ENCODE assay signal across 8 mouse cellular contexts in the genomic region with DNA sequence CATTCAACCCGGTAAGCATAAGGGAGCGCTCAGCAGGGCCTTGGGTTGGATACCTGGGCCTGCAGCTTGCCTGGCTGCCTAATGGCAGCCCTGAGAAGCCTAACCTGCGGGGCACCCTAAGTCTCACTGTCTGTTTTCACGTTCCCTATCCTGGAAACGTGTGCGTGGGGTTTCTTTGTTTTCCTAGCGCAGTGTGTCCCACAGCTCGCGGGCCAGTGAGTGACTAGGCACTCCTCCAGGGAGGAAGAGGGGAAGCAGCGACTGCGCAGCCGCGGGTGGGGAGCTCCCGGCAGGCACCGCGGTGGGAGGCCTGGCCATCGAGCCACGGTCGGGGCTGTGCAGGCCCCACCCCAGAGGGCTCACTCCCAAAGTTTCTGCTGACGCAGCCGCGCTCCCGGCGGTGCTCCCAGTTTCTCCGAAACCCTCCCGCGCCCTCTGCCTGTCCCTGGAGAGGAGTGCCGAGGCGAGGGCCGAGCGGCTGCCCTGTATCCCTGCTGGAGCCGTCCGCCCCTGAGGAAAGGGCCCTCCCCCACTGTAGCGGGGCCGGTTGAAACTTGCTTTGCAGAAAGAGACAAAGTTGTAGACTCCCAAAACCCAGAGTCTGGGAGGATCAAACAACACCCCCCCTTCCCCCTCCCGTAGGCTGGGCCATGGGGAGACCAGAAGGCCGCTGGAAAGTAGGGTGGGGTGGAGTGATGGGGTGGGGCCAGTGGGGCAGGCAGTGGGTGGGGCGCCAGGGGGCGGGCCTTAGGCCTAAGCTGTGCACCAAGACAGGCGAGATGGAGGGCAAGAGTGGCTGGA.
A peak's percentile ranks its signal among the peaks of the same experiment; 100 is the strongest.
DNase-seq lines count a peak whose midpoint lies in the region; ATAC-seq and TF ChIP-seq lines count a peak whose summit lies in the region.

No protein-coding gene starts in this region.

- ATAC-seq in forebrain, embryonic 11.5 days (replicated peaks; ENCODE audit: low FRiP score), result peak; percentile 97
- ATAC-seq in heart, postnatal 0 days (ENCODE audit: insufficient read depth, low read depth), result peak; percentile 97
- ATAC-seq in liver, embryonic 16.5 days (ENCODE audit: low read depth), result peak; percentile 95
- peak; percentile 95 for ATAC-seq in neural tube, embryonic 13.5 days (ENCODE audit: low read depth)

- H3K9ac ChIP-seq in forebrain, embryonic 11.5 days (ENCODE audit: low read length), result peak overlapping the region; percentile 78
- H3K9ac ChIP-seq in heart, postnatal 0 days (replicated peaks; ENCODE audit: low read depth, low read length), result peak overlapping the region; percentile 67
- peak overlapping the region; percentile 96 for H3K9ac ChIP-seq in liver, embryonic 16.5 days (ENCODE audit: low read depth, low read length)
- peak overlapping the region; percentile 75 for H3K9ac ChIP-seq in neural tube, embryonic 13.5 days

- no peaks in the 10 kb centered on the region for H3K4me1 ChIP-seq in forebrain, embryonic 11.5 days (replicated peaks; ENCODE audit: control insufficient read depth, insufficient read depth, low read length)
- peaks cover 11% of the 10 kb centered on the region for H3K4me1 ChIP-seq in heart, postnatal 0 days (ENCODE audit: control insufficient read depth, insufficient read depth)
- peaks cover 22% of the 10 kb centered on the region for H3K4me1 ChIP-seq in liver, embryonic 16.5 days (ENCODE audit: control insufficient read depth, low read depth, low read length)
- peaks cover 55% of the 10 kb centered on the region for H3K4me1 ChIP-seq in neural tube, embryonic 13.5 days (replicated peaks)
- H3K4me1 ChIP-seq in testis, adult 2 months (ENCODE audit: control insufficient read depth, insufficient read depth, low read length), result no peaks in the 10 kb centered on the region

- H3K27me3 ChIP-seq in forebrain, embryonic 11.5 days (ENCODE audit: control insufficient read depth, insufficient read depth, low read length), result no peaks in the 10 kb centered on the region
- H3K27me3 ChIP-seq in heart, postnatal 0 days (ENCODE audit: control insufficient read depth, insufficient read depth, low read length), result no peaks in the 10 kb centered on the region
- H3K27me3 ChIP-seq in liver, embryonic 16.5 days (ENCODE audit: control insufficient read depth, insufficient read depth, low read depth, low read length), result no peaks in the 10 kb centered on the region
- H3K27me3 ChIP-seq in neural tube, embryonic 13.5 days, result no peaks in the 10 kb centered on the region
- no peaks in the 10 kb centered on the region for H3K27me3 ChIP-seq in testis, adult 2 months (ENCODE audit: control insufficient read depth, insufficient read depth, low read length)

- WGBS in forebrain, embryonic 11.5 days, result 2% methylated on average over 40 of the region's 40 CpGs
- WGBS in heart, postnatal 0 days, result 2% methylated on average over 38 of the region's 40 CpGs
- WGBS in liver, embryonic 16.5 days (ENCODE audit: insufficient replicate concordance), result 2% methylated on average over 39 of the region's 40 CpGs
- 2% methylated on average over 40 of the region's 40 CpGs for WGBS in neural tube, embryonic 13.5 days

- H3K27ac ChIP-seq in forebrain, embryonic 11.5 days (ENCODE audit: low read depth, low read length), result peak overlapping the region; percentile 97
- H3K27ac ChIP-seq in heart, postnatal 0 days (ENCODE audit: low read depth), result peak overlapping the region; percentile 96
- H3K27ac ChIP-seq in liver, embryonic 16.5 days (ENCODE audit: low read length), result peak overlapping the region; percentile 100
- peak overlapping the region; percentile 96 for H3K27ac ChIP-seq in neural tube, embryonic 13.5 days (replicated peaks)
- peak overlapping the region; percentile 90 for H3K27ac ChIP-seq in testis, adult 2 months (ENCODE audit: control insufficient read depth, insufficient read depth, low read depth, low read length)

- DNase-seq in CD8-positive naive resting alpha-beta T cell, adult 2 months (ENCODE audit: low read depth in 2 of 2, low spot score in 2 of 2), result peak; percentile 63 to 74
- DNase-seq in c-Kit-positive CD71-negative TER-119-negative erythroid progenitor cells, embryonic 14.5 days (ENCODE audit: low read depth), result peak; percentile 67
- peak; percentile 95 for DNase-seq in forebrain, embryonic 11.5 days (ENCODE audit: low spot score)
- peak; percentile 98 for DNase-seq in heart, postnatal 0 days (ENCODE audit: low spot score)
- DNase-seq in kidney, postnatal 4 days, result peak; percentile 95 to 97

- H3K9me3 ChIP-seq in forebrain, embryonic 11.5 days (ENCODE audit: control insufficient read depth, low read length), result no peaks in the 10 kb centered on the region
- H3K9me3 ChIP-seq in heart, postnatal 0 days (replicated peaks; ENCODE audit: control insufficient read depth, low read length), result no peaks in the 10 kb centered on the region
- H3K9me3 ChIP-seq in liver, embryonic 16.5 days (replicated peaks; ENCODE audit: control insufficient read depth, low read length), result no peaks in the 10 kb centered on the region
- H3K9me3 ChIP-seq in neural tube, embryonic 13.5 days, result no peaks in the 10 kb centered on the region

- TF ChIP-seq EP300 in heart, postnatal 0 days (IDR thresholded peaks at IDR 0.05; ENCODE audit: low read depth), result peak; percentile 23; the same call in 1 of the 2 replicates

- TF ChIP-seq POLR2A in testis, adult 2 months (IDR thresholded peaks at IDR 0.05; ENCODE audit: control insufficient read depth, low read depth, low read length), result peak; percentile 98

- no peaks in the 10 kb centered on the region for H3K36me3 ChIP-seq in forebrain, embryonic 11.5 days (ENCODE audit: control insufficient read depth, insufficient read depth, low read length)
- no peaks in the 10 kb centered on the region for H3K36me3 ChIP-seq in heart, postnatal 0 days (replicated peaks; ENCODE audit: control insufficient read depth, insufficient read depth, low read length)
- no peaks in the 10 kb centered on the region for H3K36me3 ChIP-seq in liver, embryonic 16.5 days (ENCODE audit: control insufficient read depth, insufficient read depth)
- no peaks in the 10 kb centered on the region for H3K36me3 ChIP-seq in neural tube, embryonic 13.5 days
- no peaks in the 10 kb centered on the region for H3K36me3 ChIP-seq in testis, adult 2 months (ENCODE audit: control insufficient read depth, insufficient read depth, low read length)

- peak; percentile 62 for TF ChIP-seq CTCF in heart, postnatal 0 days (IDR thresholded peaks at IDR 0.05; ENCODE audit: low read depth)
- TF ChIP-seq CTCF in testis, adult 2 months (IDR thresholded peaks at IDR 0.05; ENCODE audit: control insufficient read depth, insufficient read depth, insufficient replicate concordance, low read depth, low read length), result no peak

- peak overlapping the region; percentile 47 for H3K4me3 ChIP-seq in forebrain, embryonic 11.5 days (ENCODE audit: low read depth, low read length)
- peak overlapping the region; percentile 56 for H3K4me3 ChIP-seq in heart, postnatal 0 days (ENCODE audit: low read depth, low read length)
- H3K4me3 ChIP-seq in liver, embryonic 16.5 days (ENCODE audit: low read depth, low read length), result peak overlapping the region; percentile 78
- H3K4me3 ChIP-seq in neural tube, embryonic 13.5 days, result peak overlapping the region; percentile 54
- H3K4me3 ChIP-seq in testis, adult 2 months (ENCODE audit: control insufficient read depth, low read depth, low read length), result peak overlapping the region; percentile 83

- peak overlapping the region; percentile 77 for H3K4me2 ChIP-seq in forebrain, embryonic 11.5 days (ENCODE audit: low read depth, low read length, severe bottlenecking)
- peak overlapping the region; percentile 91 for H3K4me2 ChIP-seq in heart, postnatal 0 days (ENCODE audit: low read depth, low read length)
- peak overlapping the region; percentile 97 for H3K4me2 ChIP-seq in liver, embryonic 16.5 days (ENCODE audit: low read depth, low read length)
- H3K4me2 ChIP-seq in neural tube, embryonic 13.5 days, result peak overlapping the region; percentile 84

Comparison
In these comparisons a context has a peak if more than half of its experiments do, and no peak if none do; other contexts are left out.
1. Peak in every context shown above with its lines: DNase-seq, ATAC-seq, H3K4me3 ChIP-seq and H3K27ac ChIP-seq.